Mouse (Mus musculus): ENCODE measurements at regions not wholly inside any gene's neighbourhood (a gene's known extent, or its start where the extent isn't known, plus 50 kb on each side); places are given as distances from the start of the nearest gene placed in this dataset.

- TF ChIP-seq USF1 (IDR thresholded peaks at IDR 0.05; ENCODE audit: low read depth): no peak
- no peak for TF ChIP-seq CTCF (IDR thresholded peaks at IDR 0.05; ENCODE audit: control insufficient read depth, insufficient read depth, insufficient read length)
- no peak for TF ChIP-seq CEBPB (IDR thresholded peaks at IDR 0.05; ENCODE audit: low read depth)
- TF ChIP-seq MYOD1 (IDR thresholded peaks at IDR 0.05; ENCODE audit: control insufficient read depth, insufficient read length, low read depth): no peak
- TF ChIP-seq MYOG (IDR thresholded peaks at IDR 0.05; ENCODE audit: control insufficient read depth, extremely low read depth, insufficient read length): no peak
- no peak for TF ChIP-seq MAX (IDR thresholded peaks at IDR 0.05)
Observed at GRCm38 (mm10) chr2:75422798-75423685, 236.0 kb upstream of the Hnrnpa3 start.

Data from C2C12 (cell line).